Comparison of ENCODE assay signal across 8 mouse cellular contexts in genomic region chr13:58275076-58275475, GRCm38 (mm10). TPM values are rescaled to one million over a fixed set of nuclear protein-coding genes. Genes with fewer than 3 reads are reported as not detected.
DNase-seq lines count a peak whose midpoint lies in the region; ATAC-seq and TF ChIP-seq lines count a peak whose summit lies in the region.

No protein-coding gene starts in this region.

- H3K4me3 ChIP-seq in heart, embryonic 15.5 days = peak overlapping the region; percentile 98
- peak overlapping the region; percentile 41 for H3K4me3 ChIP-seq in cortical plate, adult 2 months (ENCODE audit: insufficient read depth, low read length)
- peak overlapping the region; percentile 93 for H3K4me3 ChIP-seq in hindbrain, embryonic 14.5 days (replicated peaks; ENCODE audit: low read length)
- peak overlapping the region; percentile 81 for H3K4me3 ChIP-seq in midbrain, embryonic 14.5 days (replicated peaks; ENCODE audit: low read depth, low read length)

- ATAC-seq in heart, embryonic 15.5 days (replicated peaks; ENCODE audit: insufficient number of reproducible peaks, insufficient read depth, low FRiP score, low read depth) = no peak
- ATAC-seq in hindbrain, embryonic 14.5 days (ENCODE audit: low FRiP score) = no peak
- ATAC-seq in midbrain, embryonic 14.5 days (ENCODE audit: low FRiP score, low TSS enrichment) = no peak

- H3K9me3 ChIP-seq in heart, embryonic 15.5 days (replicated peaks) = no peaks in the 10 kb centered on the region
- no peaks in the 10 kb centered on the region for H3K9me3 ChIP-seq in hindbrain, embryonic 14.5 days (ENCODE audit: control insufficient read depth, low read length)
- H3K9me3 ChIP-seq in midbrain, embryonic 14.5 days (ENCODE audit: control insufficient read depth, low read length) = no peaks in the 10 kb centered on the region

- 0 out of 2 replicates have a peak, but pooled peaks cover 7% of the 10 kb centered on the region for H3K27me3 ChIP-seq in heart, embryonic 15.5 days
- no peaks in the 10 kb centered on the region for H3K27me3 ChIP-seq in hindbrain, embryonic 14.5 days (ENCODE audit: control insufficient read depth, insufficient read depth, low read length)
- H3K27me3 ChIP-seq in midbrain, embryonic 14.5 days (ENCODE audit: control insufficient read depth, insufficient read depth, low read length) = no peaks in the 10 kb centered on the region

- DNase-seq in heart, adult 9 months (ENCODE audit: low spot score in 2 of 2) = no peak
- DNase-seq in hindbrain, embryonic 14.5 days (ENCODE audit: low spot score) = no peak
- no peak for DNase-seq in midbrain, embryonic 14.5 days
- no peak for DNase-seq in frontal cortex, postnatal 14 days (ENCODE audit: low spot score in 2 of 2)
- no peak for DNase-seq in left cerebral cortex, adult 9 months (ENCODE audit: low spot score in 2 of 2)
- DNase-seq in ovary, adult 18-20 months (ENCODE audit: low spot score) = no peak

- TF ChIP-seq POLR2A in cortical plate, adult 2 months (IDR thresholded peaks at IDR 0.05; ENCODE audit: extremely low read depth, insufficient read depth, low read length) = no peak

- H3K9ac ChIP-seq in heart, embryonic 15.5 days = peak overlapping the region; percentile 85; the same call in 1 of the 2 replicates
- peak overlapping the region; percentile 77 for H3K9ac ChIP-seq in hindbrain, embryonic 14.5 days
- H3K9ac ChIP-seq in midbrain, embryonic 14.5 days (replicated peaks; ENCODE audit: low read length) = peak overlapping the region; percentile 82

- peak overlapping the region; percentile 78 for H3K4me2 ChIP-seq in heart, embryonic 15.5 days
- peak overlapping the region; percentile 82 for H3K4me2 ChIP-seq in hindbrain, embryonic 14.5 days (replicated peaks)
- H3K4me2 ChIP-seq in midbrain, embryonic 14.5 days (ENCODE audit: low read length) = peak overlapping the region; percentile 85

- peak overlapping the region; percentile 80; the same call in 1 of the 2 replicates for H3K27ac ChIP-seq in heart, embryonic 15.5 days
- H3K27ac ChIP-seq in cortical plate, adult 2 months (ENCODE audit: insufficient read depth, low read length) = no peak overlapping the region
- no peak overlapping the region for H3K27ac ChIP-seq in hindbrain, embryonic 14.5 days
- H3K27ac ChIP-seq in midbrain, embryonic 14.5 days (replicated peaks; ENCODE audit: low read depth, low read length) = peak overlapping the region; percentile 82; the same call in 1 of the 2 replicates

- 24% methylated on average over 9 of the region's 9 CpGs for WGBS in heart, embryonic 15.5 days
- whole genome bisulfite sequencing in hindbrain, embryonic 14.5 days = 20% methylated on average over 9 of the region's 9 CpGs
- 17% methylated on average over 9 of the region's 9 CpGs for WGBS in midbrain, embryonic 14.5 days

- H3K36me3 ChIP-seq in heart, embryonic 15.5 days = no peaks in the 10 kb centered on the region
- H3K36me3 ChIP-seq in hindbrain, embryonic 14.5 days (replicated peaks; ENCODE audit: control insufficient read depth, insufficient read depth) = no peaks in the 10 kb centered on the region
- H3K36me3 ChIP-seq in midbrain, embryonic 14.5 days (ENCODE audit: control insufficient read depth, insufficient read depth, low read length) = no peaks in the 10 kb centered on the region

- H3K4me1 ChIP-seq in heart, embryonic 15.5 days (replicated peaks) = peaks cover 20% of the 10 kb centered on the region
- H3K4me1 ChIP-seq in cortical plate, adult 2 months (ENCODE audit: control insufficient read depth, insufficient read depth, low read length) = no peaks in the 10 kb centered on the region; the same call in 1 of the 2 replicates
- peaks cover 16% of the 10 kb centered on the region; the same call in 1 of the 2 replicates for H3K4me1 ChIP-seq in hindbrain, embryonic 14.5 days (replicated peaks; ENCODE audit: control insufficient read depth, insufficient read depth, low read length)
- H3K4me1 ChIP-seq in midbrain, embryonic 14.5 days (ENCODE audit: control insufficient read depth, insufficient read depth, low read length) = peaks cover 11% of the 10 kb centered on the region; the same call in 1 of the 2 replicates

- no peak for TF ChIP-seq CTCF in cortical plate, adult 2 months (IDR thresholded peaks at IDR 0.05; ENCODE audit: extremely low read depth, insufficient read depth, low read length)

RNA-seq across cellular contexts. Expression of gene Gkap1, which starts 0.4 kb away (rescaled TPM):
- polyA plus RNA-seq in heart, embryonic 15.5 days (2015; fragmentation: Nextera tagmentation; extraction: Ambion mirVana) = 22.2 and 27.4 TPM in 2 replicates
- 21.2 and 21.5 TPM in 2 replicates for polyA plus RNA-seq in cortical plate, adult 2 months (2012; rRNA removed)
- polyA plus RNA-seq in hindbrain, embryonic 14.5 days (2014; fragmentation: Nextera tagmentation; extraction: Ambion mirVana) = 25.6 and 29.9 TPM in 2 replicates
- polyA plus RNA-seq in midbrain, embryonic 14.5 days (2014; fragmentation: Nextera tagmentation; extraction: Ambion mirVana) = 25.2 TPM in 2 replicates

RNA-seq across cellular contexts. Expression of gene Ubqln1, which starts 59.6 kb away (rescaled TPM):
- 68.4 and 81.4 TPM in 2 replicates for polyA plus RNA-seq in heart, embryonic 15.5 days (2015; fragmentation: Nextera tagmentation; extraction: Ambion mirVana)
- 112 and 119 TPM in 2 replicates for polyA plus RNA-seq in cortical plate, adult 2 months (2012; rRNA removed)
- 120 and 149 TPM in 2 replicates for polyA plus RNA-seq in hindbrain, embryonic 14.5 days (2014; fragmentation: Nextera tagmentation; extraction: Ambion mirVana)
- polyA plus RNA-seq in midbrain, embryonic 14.5 days (2014; fragmentation: Nextera tagmentation; extraction: Ambion mirVana) = 100 and 112 TPM in 2 replicates

Comparison
In these comparisons a context has a peak if more than half of its experiments do, and no peak if none do; other contexts are left out.
1. H3K27ac ChIP-seq: peak in heart, embryonic 15.5 days (single experiment) and midbrain, embryonic 14.5 days (single experiment); none in cortical plate, adult 2 months (single experiment) and hindbrain, embryonic 14.5 days (single experiment).
2. H3K4me3 ChIP-seq: peak in every context shown above with its lines; median percentile 98 in heart, embryonic 15.5 days; 93 in hindbrain, embryonic 14.5 days; 81 in midbrain, embryonic 14.5 days; 41 in cortical plate, adult 2 months.
3. Peak in every context shown above with its lines, with median percentiles within 50 percentile points of each other: H3K4me2 ChIP-seq and H3K9ac ChIP-seq.